Mouse (Mus musculus) limb, embryonic 14.5 days (tissue): ENCODE measurements at regions not wholly inside any gene's neighbourhood (a gene's known extent, or its start where the extent isn't known, plus 50 kb on each side); places are given as distances from the start of the nearest gene placed in this dataset.

Experiments
- ATAC-seq: fragments of 200-750 bp; cut with Nextera tagmentation; 2 replicates; pipeline ENCODE4 v1.8.0; 2017; ENCODE audit warnings: low read depth, moderate number of reproducible peaks, moderate TSS enrichment; ENCODE audit not compliant: low FRiP score
- DNase-seq: peaks from one replicate; pipeline ENCODE4 v3.0.0-alpha.2; 2015; ENCODE audit warnings: low spot score
- H3K27ac ChIP-seq: fragments of 300-500 bp; sonication (generic); replicated peaks from 2 replicates; pipeline ENCODE4 v1.5.1; 2014; ENCODE audit warnings: low read depth, mild to moderate bottlenecking, low read length, moderate library complexity, mixed read lengths
- H3K27me3 ChIP-seq: fragments of 300-500 bp; sonication (generic); 2 replicates; pipeline ENCODE4 v1.6.1; 2014; ENCODE audit warnings: low read length, mixed read lengths; ENCODE audit not compliant: control insufficient read depth, insufficient read depth
- H3K36me3 ChIP-seq: fragments of 300-500 bp; sonication (generic); 2 replicates; pipeline ENCODE4 v1.6.1; 2014; ENCODE audit warnings: mild to moderate bottlenecking, low read length, moderate library complexity, mixed read lengths; ENCODE audit not compliant: control insufficient read depth, insufficient read depth
- H3K4me1 ChIP-seq: fragments of 300-500 bp; sonication (generic); 2 replicates; pipeline ENCODE4 v1.6.1; 2014; ENCODE audit warnings: antibody characterized with exemption, low read length, mixed read lengths; ENCODE audit not compliant: control insufficient read depth, insufficient read depth
- H3K4me2 ChIP-seq: fragments of 300-500 bp; sonication (generic); replicated peaks from 2 replicates; pipeline ENCODE4 v1.6.1; 2014; ENCODE audit warnings: low read depth, mild to moderate bottlenecking, low read length, moderate library complexity; ENCODE audit not compliant: severe bottlenecking
- H3K4me3 ChIP-seq: fragments of 300-500 bp; sonication (generic); replicated peaks from 2 replicates; pipeline ENCODE4 v1.5.1; 2014; ENCODE audit warnings: low read length
- H3K9ac ChIP-seq: fragments of 300-500 bp; sonication (generic); 2 replicates; pipeline ENCODE4 v1.6.1; 2014; ENCODE audit warnings: mild to moderate bottlenecking, low read depth, low read length, moderate library complexity; ENCODE audit not compliant: severe bottlenecking
- H3K9me3 ChIP-seq: fragments of 300-500 bp; sonication (generic); 2 replicates; pipeline ENCODE4 v1.6.1; 2016; ENCODE audit warnings: low read length; ENCODE audit not compliant: control insufficient read depth
- POLR2A ChIP-seq: fragments of 200-500 bp; IDR thresholded peaks from 2 replicates; pipeline ENCODE4 v1.8.0; 2012; ENCODE audit warnings: inconsistent platforms, mild to moderate bottlenecking, moderate library complexity, borderline replicate concordance; ENCODE audit not compliant: insufficient read depth, insufficient read length; ENCODE audit errors: extremely low read depth
- WGBS: fragments of 180-500 bp; shearing (Covaris S2); extraction: QIAGEN DNeasy Blood & Tissue Kit; methylation state at CpG from one replicate; pipeline ENCODE4 v1.1.7; 2014; 5-methylcytosine and 5-hydroxymethylcytosine counted together

GRCm38 (mm10) chr13:45246341-45246740 is 143.2 kb upstream of the Mylip start:
- TF ChIP-seq POLR2A: no peak
- 48% methylated on average over 2 of the region's 2 CpGs for WGBS
- DNase-seq (no peak), ATAC-seq (no peak)
- Histone ChIP-seq H3K36me3 (no peaks in the 10 kb centered on the region), H3K27ac (no peak overlapping the region), H3K27me3 (no peaks in the 10 kb centered on the region), H3K4me1 (peaks cover 8% of the 10 kb centered on the region; the same call in 1 of the 2 replicates), H3K9me3 (no peaks in the 10 kb centered on the region), H3K9ac (no peak overlapping the region), H3K4me3 (no peak overlapping the region), H3K4me2 (no peak overlapping the region)

GRCm38 (mm10) chr13:45250028-45250427 is 139.5 kb upstream of the Mylip start:
- ATAC-seq: no peak

GRCm38 (mm10) chr13:45251068-45251467 is 138.5 kb upstream of the Mylip start:
- Histone ChIP-seq H3K27ac (no peak overlapping the region), H3K9ac (no peak overlapping the region), H3K36me3 (no peaks in the 10 kb centered on the region), H3K4me3 (no peak overlapping the region), H3K9me3 (no peaks in the 10 kb centered on the region), H3K27me3 (no peaks in the 10 kb centered on the region), H3K4me1 (0 out of 2 replicates have a peak, but pooled peaks cover 2% of the 10 kb centered on the region), H3K4me2 (no peak overlapping the region)
- no peak for TF ChIP-seq POLR2A
- WGBS: 66% methylated on average over 3 of the region's 3 CpGs
- ATAC-seq: no peak
- DNase-seq: no peak

More at GRCm38 (mm10) chr13:45250028-45250427, 139.5 kb upstream of the Mylip start:
- Histone ChIP-seq H3K4me3 (no peak overlapping the region), H3K9ac (no peak overlapping the region), H3K27me3 (no peaks in the 10 kb centered on the region), H3K4me2 (no peak overlapping the region), H3K4me1 (peaks cover 3% of the 10 kb centered on the region; the same call in 1 of the 2 replicates), H3K36me3 (no peaks in the 10 kb centered on the region), H3K27ac (no peak overlapping the region), H3K9me3 (no peaks in the 10 kb centered on the region)
- DNase-seq: no peak
- no peak for TF ChIP-seq POLR2A
- WGBS: 63% methylated on average over 1 of the region's 1 CpGs

GRCm38 (mm10) chr13:45252126-45252525 is 137.4 kb upstream of the Mylip start:
- ATAC-seq (no peak), DNase-seq (no peak)
- 75% methylated on average over 3 of the region's 3 CpGs for WGBS
- Histone ChIP-seq H3K9ac (no peak overlapping the region), H3K36me3 (no peaks in the 10 kb centered on the region), H3K27me3 (no peaks in the 10 kb centered on the region), H3K4me2 (no peak overlapping the region), H3K4me1 (0 out of 2 replicates have a peak, but pooled peaks cover 2% of the 10 kb centered on the region), H3K9me3 (no peaks in the 10 kb centered on the region), H3K27ac (no peak overlapping the region), H3K4me3 (no peak overlapping the region)
- no peak for TF ChIP-seq POLR2A

- 21% methylated on average over 2 of the region's 2 CpGs for WGBS
- Histone ChIP-seq H3K9ac (no peak overlapping the region), H3K36me3 (no peaks in the 10 kb centered on the region), H3K27me3 (no peaks in the 10 kb centered on the region), H3K27ac (no peak overlapping the region), H3K9me3 (no peaks in the 10 kb centered on the region), H3K4me2 (no peak overlapping the region), H3K4me1 (0 out of 2 replicates have a peak, but pooled peaks cover 2% of the 10 kb centered on the region), H3K4me3 (no peak overlapping the region)
- no peak for TF ChIP-seq POLR2A
- no peak for ATAC-seq
- peak; percentile 46 for DNase-seq
Observed at GRCm38 (mm10) chr13:45253221-45253620, 136.3 kb upstream of the Mylip start.

GRCm38 (mm10) chr13:45255277-45255676 is 134.3 kb upstream of the Mylip start:
- Histone ChIP-seq H3K4me1 (0 out of 2 replicates have a peak, but pooled peaks cover 2% of the 10 kb centered on the region), H3K9me3 (no peaks in the 10 kb centered on the region), H3K4me3 (no peak overlapping the region), H3K4me2 (no peak overlapping the region), H3K9ac (no peak overlapping the region), H3K27ac (no peak overlapping the region), H3K27me3 (no peaks in the 10 kb centered on the region), H3K36me3 (no peaks in the 10 kb centered on the region)
- TF ChIP-seq POLR2A: no peak
- whole genome bisulfite sequencing: 72% methylated on average over 6 of the region's 6 CpGs
- ATAC-seq: no peak
- DNase-seq: no peak
